Mouse (Mus musculus) stomach, postnatal 0 days (tissue): ENCODE measurements at regions not wholly inside any gene's neighbourhood (a gene's known extent, or its start where the extent isn't known, plus 50 kb on each side); places are given as distances from the start of the nearest gene placed in this dataset.

Source experiments
- ATAC-seq: fragments of 200-750 bp; cut with Nextera tagmentation; 2 replicates; pipeline ENCODE4 v1.8.0; 2017; ENCODE audit not compliant: low FRiP score, low TSS enrichment
- DNase-seq: peaks from one replicate; pipeline ENCODE4 v3.0.0-alpha.2; 2016; ENCODE audit warnings: low spot score
- H3K27ac ChIP-seq: fragments of 300-500 bp; sonication (generic); replicated peaks from 2 replicates; pipeline ENCODE4 v1.5.1; 2014; ENCODE audit warnings: mild to moderate bottlenecking, control low read depth
- H3K27me3 ChIP-seq: fragments of 300-500 bp; sonication (generic); 2 replicates; pipeline ENCODE4 v1.6.1; 2014; ENCODE audit warnings: low read length; ENCODE audit not compliant: control insufficient read depth, insufficient read depth
- H3K36me3 ChIP-seq: fragments of 300-500 bp; sonication (generic); 2 replicates; pipeline ENCODE4 v1.6.1; 2014; ENCODE audit warnings: low read length, mixed read lengths; ENCODE audit not compliant: control insufficient read depth, insufficient read depth
- H3K4me1 ChIP-seq: fragments of 300-500 bp; sonication (generic); replicated peaks from 2 replicates; pipeline ENCODE4 v1.6.1; 2014; ENCODE audit warnings: antibody characterized with exemption; ENCODE audit not compliant: control insufficient read depth, insufficient read depth
- H3K4me2 ChIP-seq: fragments of 300-500 bp; sonication (generic); replicated peaks from 2 replicates; pipeline ENCODE4 v1.6.1; 2014; ENCODE audit warnings: low read depth, mild to moderate bottlenecking, control low read depth, moderate library complexity
- H3K4me3 ChIP-seq: fragments of 300-500 bp; sonication (generic); 2 replicates; pipeline ENCODE4 v1.5.1; 2014; ENCODE audit warnings: low read depth, low read length, control low read depth
- H3K9ac ChIP-seq: fragments of 300-500 bp; sonication (generic); 2 replicates; pipeline ENCODE4 v1.6.1; 2014; ENCODE audit warnings: mild to moderate bottlenecking, low read length, control low read depth, mixed read lengths
- H3K9me3 ChIP-seq: fragments of 300-500 bp; sonication (generic); 2 replicates; pipeline ENCODE4 v1.6.1; 2016; ENCODE audit warnings: low read length; ENCODE audit not compliant: control insufficient read depth
- CTCF ChIP-seq: IDR thresholded peaks from 2 replicates; pipeline ENCODE4 v1.5.1; 2016; ENCODE audit warnings: antibody characterized with exemption, low read depth, mild to moderate bottlenecking, moderate library complexity
- EP300 ChIP-seq: optimal IDR thresholded peaks from 2 replicates; pipeline ENCODE3; 2016; ENCODE audit warnings: antibody characterized with exemption
- WGBS: fragments of 180-500 bp; shearing (Covaris S2); extraction: QIAGEN DNeasy Blood & Tissue Kit; methylation state at CpG from one replicate; pipeline ENCODE4 v1.1.7; 2014; 5-methylcytosine and 5-hydroxymethylcytosine counted together

- H3K27ac ChIP-seq = no peak overlapping the region
- H3K4me2 ChIP-seq = no peak overlapping the region
- no peaks in the 10 kb centered on the region for H3K27me3 ChIP-seq
- no peaks in the 10 kb centered on the region for H3K36me3 ChIP-seq
- no peak overlapping the region for H3K4me3 ChIP-seq
- ATAC-seq = no peak
- TF ChIP-seq CTCF = no peak
- no peak for TF ChIP-seq EP300
- H3K4me1 ChIP-seq = no peaks in the 10 kb centered on the region
- H3K9ac ChIP-seq = no peak overlapping the region
- H3K9me3 ChIP-seq = no peaks in the 10 kb centered on the region
- WGBS = 85% methylated on average over 3 of the region's 3 CpGs
- DNase-seq = no peak
These were observed 2742.0 kb upstream of the 5930422O12Rik start for GRCm38 (mm10) chr8:30686539-30686938.

DNA sequence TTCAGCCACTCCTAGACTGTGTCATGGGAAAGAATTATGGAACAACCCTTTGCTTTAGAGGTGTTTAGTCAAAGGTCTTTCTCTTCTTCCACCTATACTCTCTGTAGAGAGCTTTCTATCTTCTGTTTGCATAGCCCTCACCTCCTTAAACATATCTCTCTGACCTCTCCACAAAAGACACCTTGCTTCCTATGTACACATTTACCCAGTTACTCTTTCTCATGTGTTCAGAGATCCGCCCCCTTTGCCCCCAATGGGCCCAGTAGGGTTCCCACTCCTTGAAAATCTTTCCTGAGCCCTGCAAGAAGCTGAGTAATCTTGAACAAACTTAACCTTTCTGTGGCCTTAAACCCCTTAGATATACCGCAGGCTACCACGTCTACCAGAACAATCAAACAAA is 2734.4 kb upstream of the 5930422O12Rik start:
- ATAC-seq = no peak
- Histone ChIP-seq H3K4me3 (no peak overlapping the region), H3K4me2 (no peak overlapping the region), H3K9ac (no peak overlapping the region), H3K36me3 (no peaks in the 10 kb centered on the region), H3K27me3 (no peaks in the 10 kb centered on the region), H3K27ac (no peak overlapping the region), H3K4me1 (no peaks in the 10 kb centered on the region), H3K9me3 (no peaks in the 10 kb centered on the region)
- TF ChIP-seq EP300 = no peak
- no peak for TF ChIP-seq CTCF
- 41% methylated on average over 3 of the region's 3 CpGs for WGBS
- DNase-seq = no peak

DNA sequence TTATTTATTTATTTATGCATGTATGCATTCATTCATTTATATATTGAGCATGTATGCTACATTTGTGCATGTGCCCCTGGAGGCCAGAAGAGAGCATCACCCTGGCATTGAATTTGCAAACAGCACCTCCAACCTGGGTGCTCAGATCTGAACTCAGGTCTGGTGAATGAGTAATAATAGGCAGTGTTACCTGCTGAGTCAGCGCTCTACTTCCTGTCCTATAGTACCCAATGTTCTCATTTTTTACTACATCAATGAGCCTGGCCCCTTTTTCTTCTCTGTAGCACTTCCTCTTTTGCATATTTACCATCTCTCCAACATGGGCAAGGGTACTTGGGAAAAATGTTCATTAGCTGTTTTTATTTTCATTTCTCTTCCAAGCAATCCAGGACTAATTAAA is 2711.9 kb upstream of the 5930422O12Rik start:
- TF ChIP-seq CTCF (no peak), EP300 (no peak)
- Histone ChIP-seq H3K4me1 (no peaks in the 10 kb centered on the region), H3K4me2 (no peak overlapping the region), H3K27ac (no peak overlapping the region), H3K36me3 (no peaks in the 10 kb centered on the region), H3K9me3 (no peaks in the 10 kb centered on the region), H3K9ac (no peak overlapping the region), H3K27me3 (no peaks in the 10 kb centered on the region), H3K4me3 (no peak overlapping the region)
- DNase-seq (no peak), ATAC-seq (no peak)
- WGBS = 82% methylated on average over 1 of the region's 1 CpGs

DNA sequence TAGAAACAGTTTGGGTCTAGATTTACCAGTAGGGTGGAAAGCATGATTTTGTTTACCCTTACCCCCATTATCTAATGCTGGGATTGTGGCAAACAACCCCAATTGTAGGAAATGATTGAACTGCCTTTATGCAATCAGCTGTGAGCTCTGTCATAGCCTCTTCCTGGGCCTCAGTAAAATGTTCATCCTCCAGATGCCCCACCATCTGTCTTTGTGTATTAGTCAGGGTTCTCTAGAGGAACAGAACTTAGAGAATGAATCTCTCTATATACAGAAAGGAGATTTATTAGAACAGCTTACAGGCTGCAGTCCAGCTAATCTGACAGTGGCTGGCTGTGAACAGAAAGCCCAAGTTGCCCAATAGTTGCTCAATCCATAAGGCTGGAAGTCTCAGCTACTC is 2698.1 kb upstream of the 5930422O12Rik start:
- H3K36me3 ChIP-seq = no peaks in the 10 kb centered on the region
- TF ChIP-seq CTCF = no peak
- no peak for TF ChIP-seq EP300
- H3K27me3 ChIP-seq = no peaks in the 10 kb centered on the region
- no peak overlapping the region for H3K27ac ChIP-seq
- ATAC-seq (no peak), DNase-seq (no peak)
- no peak overlapping the region for H3K4me2 ChIP-seq
- H3K9me3 ChIP-seq = no peaks in the 10 kb centered on the region
- H3K4me1 ChIP-seq = no peaks in the 10 kb centered on the region
- no peak overlapping the region for H3K9ac ChIP-seq
- H3K4me3 ChIP-seq = no peak overlapping the region

- H3K27me3 ChIP-seq = no peaks in the 10 kb centered on the region
- no peak overlapping the region for H3K9ac ChIP-seq
- WGBS = 60% methylated on average over 11 of the region's 11 CpGs
- TF ChIP-seq EP300 = no peak
- TF ChIP-seq CTCF = no peak
- H3K36me3 ChIP-seq = no peaks in the 10 kb centered on the region
- no peaks in the 10 kb centered on the region for H3K4me1 ChIP-seq
- no peak overlapping the region for H3K4me3 ChIP-seq
- H3K27ac ChIP-seq = no peak overlapping the region
- H3K4me2 ChIP-seq = no peak overlapping the region
- H3K9me3 ChIP-seq = no peaks in the 10 kb centered on the region
- no peak for ATAC-seq
- DNase-seq = no peak
These were observed 2695.8 kb upstream of the 5930422O12Rik start for GRCm38 (mm10) chr8:30732585-30733253.

- DNase-seq (no peak), ATAC-seq (no peak)
- Histone ChIP-seq H3K4me2 (no peak overlapping the region), H3K4me3 (no peak overlapping the region), H3K27ac (no peak overlapping the region), H3K36me3 (no peaks in the 10 kb centered on the region), H3K9ac (no peak overlapping the region), H3K27me3 (no peaks in the 10 kb centered on the region), H3K9me3 (no peaks in the 10 kb centered on the region), H3K4me1 (no peaks in the 10 kb centered on the region)
- TF ChIP-seq EP300 = no peak
- no peak for TF ChIP-seq CTCF
- WGBS = 84% methylated on average over 6 of the region's 6 CpGs
These were observed 2695.1 kb upstream of the 5930422O12Rik start for GRCm38 (mm10) chr8:30733385-30733784.
